Mouse (Mus musculus) embryonic fibroblast, embryonic 13.5 days (primary cell): Measurements from ENCODE around the gene Sclt1.

Experiments
- CTCF ChIP-seq: IDR thresholded peaks from 2 replicates; pipeline ENCODE4 v1.5.1; 2011; ENCODE audit warnings: mild to moderate bottlenecking, control low read depth, low read length, moderate library complexity, borderline replicate concordance; ENCODE audit not compliant: insufficient read depth
- POLR2A ChIP-seq: IDR thresholded peaks from 2 replicates; pipeline ENCODE4 v1.6.1; 2011; ENCODE audit warnings: low read depth, mild to moderate bottlenecking, control low read depth, low read length, moderate library complexity

DNA sequence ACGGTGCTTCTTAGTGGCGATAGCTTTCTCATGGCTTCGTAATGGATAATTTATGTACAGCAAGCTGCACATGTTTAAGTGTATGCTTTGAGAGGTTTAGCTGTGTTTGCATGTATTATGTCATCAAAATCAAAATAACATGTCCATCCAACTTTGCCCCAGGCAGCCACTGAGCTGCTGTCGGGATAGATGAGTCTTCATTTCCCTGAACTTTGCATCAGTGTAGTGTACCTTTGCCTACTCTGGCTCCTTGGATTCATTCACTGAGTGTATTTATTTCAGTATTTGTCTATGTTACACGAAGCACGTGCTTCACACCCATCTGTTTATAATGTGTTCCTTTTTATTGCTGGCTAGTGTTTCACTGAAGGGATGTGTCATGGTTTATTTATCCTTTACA, 156.0 kb downstream of the Sclt1 start:
- no peak for TF ChIP-seq CTCF
- no peak for TF ChIP-seq POLR2A
